Mouse (Mus musculus) E14TG2a.4 (cell line): ENCODE results near the gene Slc22a12.

Experiments
- H3K27me3 ChIP-seq: 2 replicates; pipeline ENCODE4 v1.6.1; 2014; ENCODE audit warnings: low read length, control low read depth; ENCODE audit not compliant: insufficient read depth
- H3K36me3 ChIP-seq: 2 replicates; pipeline ENCODE4 v1.6.1; 2014; ENCODE audit warnings: low read length, control low read depth; ENCODE audit not compliant: insufficient read depth
- H3K4me1 ChIP-seq: replicated peaks from 2 replicates; pipeline ENCODE4 v1.6.1; 2014; ENCODE audit warnings: low read depth, low read length, control low read depth
- H3K4me3 ChIP-seq: replicated peaks from 2 replicates; pipeline ENCODE4 v1.5.1; 2014; ENCODE audit warnings: mild to moderate bottlenecking, low read length
- H3K9me3 ChIP-seq: 2 replicates; pipeline ENCODE4 v1.6.1; 2014; ENCODE audit warnings: low read length, control low read depth
- CTCF ChIP-seq: conservative IDR thresholded peaks from 2 replicates; pipeline ENCODE4 v1.5.1; 2014; ENCODE audit warnings: low read length
- NANOG ChIP-seq: IDR thresholded peaks from 2 replicates; pipeline ENCODE4 v1.6.1; 2014; ENCODE audit warnings: borderline replicate concordance, low read length, mixed read lengths
- POU5F1 ChIP-seq: IDR thresholded peaks from 2 replicates; pipeline ENCODE4 v1.6.1; 2014; ENCODE audit warnings: low read length, borderline replicate concordance

The Slc22a12 gene

GRCm38 (mm10) chr19:6559576-6559975, 16.7 kb upstream of the Slc22a12 start:
- no peaks in the 10 kb centered on the region for H3K4me1 ChIP-seq
- H3K9me3 ChIP-seq: no peaks in the 10 kb centered on the region
- H3K4me3 ChIP-seq: no peak overlapping the region
- H3K27me3 ChIP-seq: peaks cover 4% of the 10 kb centered on the region; the same call in 1 of the 2 replicates
- no peak for TF ChIP-seq CTCF
- TF ChIP-seq POU5F1: no peak
- no peak for TF ChIP-seq NANOG
- H3K36me3 ChIP-seq: no peaks in the 10 kb centered on the region

DNA sequence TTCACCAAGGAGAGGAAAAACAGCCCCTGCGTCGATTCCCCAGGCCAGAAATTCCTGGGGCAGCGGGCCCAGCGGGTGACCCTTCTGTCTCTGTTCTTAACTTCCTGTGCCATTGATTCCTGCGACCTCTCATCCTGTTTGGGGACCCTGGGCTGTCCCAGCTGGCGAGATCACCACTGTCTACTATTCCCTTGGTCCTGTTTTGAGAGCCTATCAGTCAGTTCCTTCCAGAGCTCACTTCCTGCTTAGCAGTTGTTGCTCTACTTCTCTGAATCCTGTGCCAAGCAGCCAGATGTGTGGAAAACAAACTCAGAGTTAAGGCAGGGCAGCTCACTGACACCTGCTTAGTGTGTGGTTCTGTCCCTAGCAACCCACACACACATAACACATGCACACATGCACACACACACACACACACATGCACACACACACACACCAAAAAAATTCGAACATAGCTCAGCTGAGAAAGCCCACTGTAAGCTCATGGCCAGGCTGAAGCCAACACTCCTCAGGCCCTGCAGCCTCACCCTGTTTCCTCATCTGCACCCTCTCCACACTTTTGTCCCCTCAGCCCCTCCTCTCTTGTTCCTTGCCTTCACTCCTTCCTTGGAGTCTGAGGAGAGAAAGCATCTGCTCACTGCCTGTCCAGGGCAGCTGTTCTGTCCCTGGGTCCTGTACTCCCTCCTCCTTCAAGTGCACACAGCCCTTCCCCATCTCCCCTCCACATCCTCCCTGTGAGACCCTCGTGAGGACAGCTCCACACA, 11.2 kb upstream of the Slc22a12 start:
- Histone ChIP-seq H3K4me3 (no peak overlapping the region), H3K4me1 (peaks cover 6% of the 10 kb centered on the region; the same call in 1 of the 2 replicates), H3K27me3 (0 out of 2 replicates have a peak, but pooled peaks cover 2% of the 10 kb centered on the region), H3K36me3 (no peaks in the 10 kb centered on the region), H3K9me3 (0 out of 2 replicates have a peak, but pooled peaks cover 3% of the 10 kb centered on the region)
- no peak for TF ChIP-seq NANOG
- TF ChIP-seq POU5F1: no peak
- TF ChIP-seq CTCF: no peak

DNA sequence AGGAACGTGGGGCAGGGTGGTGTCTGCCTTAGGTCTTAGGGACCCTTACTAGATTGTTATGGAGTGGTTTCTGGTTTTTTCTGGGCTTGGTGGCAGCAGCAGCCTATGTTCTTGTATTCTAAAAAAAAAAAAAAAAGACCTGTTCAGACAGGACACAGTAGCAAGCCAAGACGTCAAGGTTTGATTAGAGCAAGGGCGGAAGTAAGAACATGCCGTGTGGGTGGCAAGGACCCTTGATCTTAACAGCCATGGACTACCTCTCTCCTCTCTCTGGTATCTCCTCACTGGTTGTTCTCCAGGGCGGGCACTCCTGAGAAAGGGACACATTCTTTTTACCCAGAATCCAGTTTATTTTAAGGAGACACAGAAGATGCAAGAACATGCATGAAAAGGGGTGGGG, 10.3 kb upstream of the Slc22a12 start:
- peaks cover 6% of the 10 kb centered on the region; the same call in 1 of the 2 replicates for H3K4me1 ChIP-seq
- H3K4me3 ChIP-seq: no peak overlapping the region
- no peak for TF ChIP-seq POU5F1
- no peak for TF ChIP-seq CTCF
- TF ChIP-seq NANOG: no peak
- H3K36me3 ChIP-seq: no peaks in the 10 kb centered on the region
- H3K9me3 ChIP-seq: 0 out of 2 replicates have a peak, but pooled peaks cover 3% of the 10 kb centered on the region
- peaks cover 5% of the 10 kb centered on the region; the same call in 1 of the 2 replicates for H3K27me3 ChIP-seq

- 0 out of 2 replicates have a peak, but pooled peaks cover 3% of the 10 kb centered on the region for H3K9me3 ChIP-seq
- peaks cover 6% of the 10 kb centered on the region; the same call in 1 of the 2 replicates for H3K4me1 ChIP-seq
- H3K27me3 ChIP-seq: peaks cover 11% of the 10 kb centered on the region; the same call in 1 of the 2 replicates
- no peak for TF ChIP-seq NANOG
- peak; percentile 88 for TF ChIP-seq CTCF
- no peak for TF ChIP-seq POU5F1
- no peak overlapping the region for H3K4me3 ChIP-seq
- H3K36me3 ChIP-seq: no peaks in the 10 kb centered on the region
Measured at GRCm38 (mm10) chr19:6552302-6553028, 9.6 kb upstream of the Slc22a12 start.

DNA sequence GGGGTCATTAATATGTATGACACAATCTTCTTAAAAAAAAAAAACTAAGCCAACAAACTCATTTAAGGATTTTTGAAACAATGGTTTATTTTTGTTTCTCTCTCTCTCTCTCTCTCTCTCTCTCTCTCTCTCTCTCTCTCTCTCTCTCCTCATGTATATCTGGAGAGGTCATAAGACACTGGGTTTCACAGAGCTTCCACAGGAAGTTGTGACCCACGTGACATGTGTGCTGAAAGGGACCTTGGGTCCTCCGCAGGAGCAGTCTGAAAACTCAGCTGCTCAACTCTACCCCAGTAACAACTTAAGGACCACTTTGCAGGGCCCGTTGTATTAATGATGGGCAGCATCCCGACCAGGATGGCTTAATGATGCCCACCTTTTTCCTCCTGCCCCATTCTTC, 8.4 kb upstream of the Slc22a12 start:
- H3K36me3 ChIP-seq: no peaks in the 10 kb centered on the region
- TF ChIP-seq POU5F1: no peak
- TF ChIP-seq CTCF: no peak
- TF ChIP-seq NANOG: no peak
- H3K27me3 ChIP-seq: peaks cover 22% of the 10 kb centered on the region
- peaks cover 6% of the 10 kb centered on the region; the same call in 1 of the 2 replicates for H3K4me1 ChIP-seq
- H3K9me3 ChIP-seq: 0 out of 2 replicates have a peak, but pooled peaks cover 3% of the 10 kb centered on the region
- no peak overlapping the region for H3K4me3 ChIP-seq

GRCm38 (mm10) chr19:6549566-6549965, 6.7 kb upstream of the Slc22a12 start:
- TF ChIP-seq POU5F1: no peak
- no peak for TF ChIP-seq CTCF
- no peak for TF ChIP-seq NANOG

DNA sequence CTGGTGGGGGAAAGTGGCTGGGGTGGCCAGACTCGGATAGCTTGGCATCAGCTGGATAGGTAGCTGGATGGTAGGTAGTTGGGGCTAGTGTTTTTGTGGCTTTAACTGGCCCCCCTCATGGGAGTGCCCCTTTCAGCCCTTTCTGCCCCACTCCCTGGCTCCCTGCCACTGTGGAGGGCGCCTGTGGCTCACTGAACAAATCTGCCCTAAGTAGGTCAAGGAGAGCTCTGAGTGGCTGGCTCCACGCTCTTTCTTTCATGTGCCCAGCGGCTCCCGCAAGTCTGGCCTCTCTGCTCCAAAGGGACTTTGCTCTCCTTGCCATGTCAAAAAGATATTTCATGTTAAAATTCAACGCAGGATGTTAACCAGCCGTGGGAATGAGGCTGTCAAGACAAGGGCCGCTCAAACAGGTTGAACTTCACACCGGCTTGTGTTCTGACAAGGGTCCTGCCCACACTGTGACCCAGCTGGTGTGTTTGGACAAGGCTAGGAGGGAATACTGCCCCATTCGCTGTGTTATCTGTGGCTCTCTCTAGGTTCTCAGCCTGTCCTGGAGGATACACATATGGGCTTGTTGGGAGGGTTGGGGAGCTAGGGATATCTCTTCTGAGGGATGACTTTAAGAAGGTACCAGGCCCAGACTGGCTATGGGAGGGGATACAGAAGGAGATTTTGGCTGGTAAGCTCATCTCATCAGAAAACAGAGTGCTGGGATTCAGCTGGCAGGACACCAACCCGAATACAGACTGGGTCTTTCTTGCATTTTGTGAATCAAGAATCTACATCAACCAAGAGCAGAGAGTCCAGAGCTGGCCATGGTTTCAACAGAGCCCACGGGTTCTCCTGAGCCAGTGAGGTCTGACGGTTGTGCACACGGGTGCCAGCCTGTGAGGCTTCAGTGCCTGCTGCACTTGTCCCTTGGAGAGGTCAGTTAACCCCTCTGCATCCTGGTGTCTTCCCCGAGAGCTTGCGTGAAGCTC, 5.9 kb upstream of the Slc22a12 start:
- peaks cover 4% of the 10 kb centered on the region; the same call in 1 of the 2 replicates for H3K4me1 ChIP-seq

More at GRCm38 (mm10) chr19:6549566-6549965, 6.7 kb upstream of the Slc22a12 start:
- Histone ChIP-seq H3K4me3 (no peak overlapping the region), H3K9me3 (0 out of 2 replicates have a peak, but pooled peaks cover 3% of the 10 kb centered on the region), H3K4me1 (peaks cover 6% of the 10 kb centered on the region; the same call in 1 of the 2 replicates), H3K36me3 (no peaks in the 10 kb centered on the region), H3K27me3 (peaks cover 32% of the 10 kb centered on the region)

More for the DNA sequence above, 5.9 kb upstream of the Slc22a12 start:
- Histone ChIP-seq H3K27me3 (peaks cover 39% of the 10 kb centered on the region), H3K9me3 (0 out of 2 replicates have a peak, but pooled peaks cover 3% of the 10 kb centered on the region), H3K4me3 (no peak overlapping the region), H3K36me3 (no peaks in the 10 kb centered on the region)
- TF ChIP-seq CTCF (no peak), NANOG (no peak), POU5F1 (no peak)
